Mouse (Mus musculus): Measurements from ENCODE around the gene Pik3c2g. TPM values are rescaled to one million over a fixed set of nuclear protein-coding genes. Genes with fewer than 3 reads are reported as not detected.

Gene Pik3c2g
- total and polyA plus RNA-seq, 3 experiments: 0.27 TPM; not detected in 2

GRCm38 (mm10) chr6:139878362-139878696, 291.3 kb downstream of the Pik3c2g start:
- no peak for ATAC-seq (ENCODE audit: extremely low read depth, insufficient number of reproducible peaks, low FRiP score, poor library complexity, severe bottlenecking)
- Histone ChIP-seq H3K36me3 (replicated peaks) (no peaks in the 10 kb centered on the region), H3K9me3 (replicated peaks) (peaks cover 17% of the 10 kb centered on the region)

GRCm38 (mm10) chr6:139882076-139882475, 295.1 kb downstream of the Pik3c2g start:
- Histone ChIP-seq H3K36me3 (replicated peaks) (no peaks in the 10 kb centered on the region), H3K4me3 (ENCODE audit: low read depth, low read length) (no peak overlapping the region), H3K9me3 (replicated peaks) (peaks cover 19% of the 10 kb centered on the region), H3K27me3 (ENCODE audit: insufficient read depth, low read length) (no peaks in the 10 kb centered on the region), H3K4me1 (ENCODE audit: insufficient read depth, low read depth, low read length) (no peaks in the 10 kb centered on the region)
- TF ChIP-seq TAL1 (conservative IDR thresholded peaks at IDR 0.05; ENCODE audit: low read depth, low read length): no peak
- TF ChIP-seq GATA2 (IDR thresholded peaks at IDR 0.05; ENCODE audit: borderline replicate concordance, low read depth, low read length): no peak
- no peak for TF ChIP-seq GATA1 (IDR thresholded peaks at IDR 0.05; ENCODE audit: borderline replicate concordance, low read length)
- no peak for TF ChIP-seq CTCF (IDR thresholded peaks at IDR 0.05; ENCODE audit: low read depth, low read length)
- TF ChIP-seq POLR2AphosphoS5 (IDR thresholded peaks at IDR 0.05; ENCODE audit: insufficient replicate concordance, low read depth, low read length): no peak
- no peak for DNase-seq (ENCODE audit: low spot score)
- no peak for ATAC-seq (ENCODE audit: extremely low read depth, insufficient number of reproducible peaks, low FRiP score, poor library complexity, severe bottlenecking)

More at GRCm38 (mm10) chr6:139878362-139878696, 291.3 kb downstream of the Pik3c2g start:
- DNase-seq (ENCODE audit: low spot score): no peak
- Histone ChIP-seq H3K27me3 (ENCODE audit: insufficient read depth, low read length) (no peaks in the 10 kb centered on the region), H3K4me1 (ENCODE audit: insufficient read depth, low read depth, low read length) (no peaks in the 10 kb centered on the region), H3K4me3 (ENCODE audit: low read depth, low read length) (no peak overlapping the region)
- TF ChIP-seq CTCF (IDR thresholded peaks at IDR 0.05; ENCODE audit: low read depth, low read length) (no peak), TAL1 (conservative IDR thresholded peaks at IDR 0.05; ENCODE audit: low read depth, low read length) (no peak), POLR2AphosphoS5 (IDR thresholded peaks at IDR 0.05; ENCODE audit: insufficient replicate concordance, low read depth, low read length) (no peak), GATA2 (IDR thresholded peaks at IDR 0.05; ENCODE audit: borderline replicate concordance, low read depth, low read length) (no peak)

- Histone ChIP-seq H3K36me3 (replicated peaks) (no peaks in the 10 kb centered on the region), H3K27me3 (ENCODE audit: insufficient read depth, low read length) (no peaks in the 10 kb centered on the region), H3K9me3 (replicated peaks) (peaks cover 18% of the 10 kb centered on the region), H3K4me1 (ENCODE audit: insufficient read depth, low read depth, low read length) (no peaks in the 10 kb centered on the region), H3K4me3 (ENCODE audit: low read depth, low read length) (no peak overlapping the region)
- TF ChIP-seq GATA1 (IDR thresholded peaks at IDR 0.05; ENCODE audit: borderline replicate concordance, low read length) (no peak), TAL1 (conservative IDR thresholded peaks at IDR 0.05; ENCODE audit: low read depth, low read length) (no peak), CTCF (IDR thresholded peaks at IDR 0.05; ENCODE audit: low read depth, low read length) (no peak), POLR2AphosphoS5 (IDR thresholded peaks at IDR 0.05; ENCODE audit: insufficient replicate concordance, low read depth, low read length) (no peak), GATA2 (IDR thresholded peaks at IDR 0.05; ENCODE audit: borderline replicate concordance, low read depth, low read length) (no peak)
- ATAC-seq (ENCODE audit: extremely low read depth, insufficient number of reproducible peaks, low FRiP score, poor library complexity, severe bottlenecking): no peak
- no peak for DNase-seq (ENCODE audit: low spot score)
Measured at GRCm38 (mm10) chr6:139887175-139887574, 300.2 kb downstream of the Pik3c2g start.

- ATAC-seq (ENCODE audit: extremely low read depth, insufficient number of reproducible peaks, low FRiP score, poor library complexity, severe bottlenecking) (no peak), DNase-seq (ENCODE audit: low spot score) (no peak)
- H3K4me3 ChIP-seq (ENCODE audit: low read depth, low read length): no peak overlapping the region
- H3K9me3 ChIP-seq (replicated peaks): peaks cover 16% of the 10 kb centered on the region
- H3K36me3 ChIP-seq (replicated peaks): no peaks in the 10 kb centered on the region
- H3K27me3 ChIP-seq (ENCODE audit: insufficient read depth, low read length): no peaks in the 10 kb centered on the region
- no peaks in the 10 kb centered on the region for H3K4me1 ChIP-seq (ENCODE audit: insufficient read depth, low read depth, low read length)
- TF ChIP-seq TAL1 (conservative IDR thresholded peaks at IDR 0.05; ENCODE audit: low read depth, low read length) (no peak), POLR2AphosphoS5 (IDR thresholded peaks at IDR 0.05; ENCODE audit: insufficient replicate concordance, low read depth, low read length) (no peak), GATA2 (IDR thresholded peaks at IDR 0.05; ENCODE audit: borderline replicate concordance, low read depth, low read length) (no peak), CTCF (IDR thresholded peaks at IDR 0.05; ENCODE audit: low read depth, low read length) (no peak), GATA1 (IDR thresholded peaks at IDR 0.05; ENCODE audit: borderline replicate concordance, low read length) (no peak)
Measured at GRCm38 (mm10) chr6:139895637-139896036, 308.6 kb downstream of the Pik3c2g start.

- Histone ChIP-seq H3K9me3 (replicated peaks) (peaks cover 15% of the 10 kb centered on the region), H3K27me3 (ENCODE audit: insufficient read depth, low read length) (no peaks in the 10 kb centered on the region), H3K36me3 (replicated peaks) (no peaks in the 10 kb centered on the region), H3K4me1 (ENCODE audit: insufficient read depth, low read depth, low read length) (no peaks in the 10 kb centered on the region), H3K4me3 (ENCODE audit: low read depth, low read length) (no peak overlapping the region)
- ATAC-seq (ENCODE audit: extremely low read depth, insufficient number of reproducible peaks, low FRiP score, poor library complexity, severe bottlenecking) (no peak), DNase-seq (ENCODE audit: low spot score) (no peak)
- TF ChIP-seq GATA2 (IDR thresholded peaks at IDR 0.05; ENCODE audit: borderline replicate concordance, low read depth, low read length) (no peak), CTCF (IDR thresholded peaks at IDR 0.05; ENCODE audit: low read depth, low read length) (no peak), GATA1 (IDR thresholded peaks at IDR 0.05; ENCODE audit: borderline replicate concordance, low read length) (no peak), TAL1 (conservative IDR thresholded peaks at IDR 0.05; ENCODE audit: low read depth, low read length) (no peak), POLR2AphosphoS5 (IDR thresholded peaks at IDR 0.05; ENCODE audit: insufficient replicate concordance, low read depth, low read length) (no peak)
Measured at GRCm38 (mm10) chr6:139899630-139900151, 312.7 kb downstream of the Pik3c2g start.

- Histone ChIP-seq H3K4me3 (ENCODE audit: low read depth, low read length) (no peak overlapping the region), H3K27me3 (ENCODE audit: insufficient read depth, low read length) (no peaks in the 10 kb centered on the region), H3K4me1 (ENCODE audit: insufficient read depth, low read depth, low read length) (no peaks in the 10 kb centered on the region), H3K36me3 (replicated peaks) (no peaks in the 10 kb centered on the region), H3K9me3 (replicated peaks) (peaks cover 14% of the 10 kb centered on the region)
- no peak for ATAC-seq (ENCODE audit: extremely low read depth, insufficient number of reproducible peaks, low FRiP score, poor library complexity, severe bottlenecking)
- TF ChIP-seq CTCF (IDR thresholded peaks at IDR 0.05; ENCODE audit: low read depth, low read length): no peak
- TF ChIP-seq POLR2AphosphoS5 (IDR thresholded peaks at IDR 0.05; ENCODE audit: insufficient replicate concordance, low read depth, low read length): no peak
- no peak for TF ChIP-seq GATA1 (IDR thresholded peaks at IDR 0.05; ENCODE audit: borderline replicate concordance, low read length)
- no peak for TF ChIP-seq GATA2 (IDR thresholded peaks at IDR 0.05; ENCODE audit: borderline replicate concordance, low read depth, low read length)
- no peak for TF ChIP-seq TAL1 (conservative IDR thresholded peaks at IDR 0.05; ENCODE audit: low read depth, low read length)
- no peak for DNase-seq (ENCODE audit: low spot score)
Measured at GRCm38 (mm10) chr6:139901801-139902200, 314.8 kb downstream of the Pik3c2g start.

All from G1E (cell line).